Comparison of ENCODE assay signal across 22 mouse cellular contexts in genomic region chr2:160881462-160882101, GRCm38 (mm10). TPM values are rescaled to one million over a fixed set of nuclear protein-coding genes. Genes with fewer than 3 reads are reported as not detected.
DNase-seq lines count a peak whose midpoint lies in the region; TF ChIP-seq lines count a peak whose summit lies in the region.
"Had no signal": no experiment of that assay in that cellular context is flagged by ENCODE, and none has a peak within 500 bp of the region (broad histone marks: within the 10 kb centered on the region; RNA-seq: fewer than 3 reads in every experiment).

No protein-coding gene starts in this region.

- peak overlapping the region; percentile 79; the same call in 1 of the 2 replicates for H3K27ac ChIP-seq in embryonic fibroblast, embryonic 13.5 days (ENCODE audit: insufficient read depth, low read length)
- H3K27ac ChIP-seq: embryonic facial prominence, embryonic 13.5 days; hindbrain, embryonic 14.5 days; intestine, embryonic 15.5 days; kidney, embryonic 15.5 days; limb, embryonic 13.5 days; liver, embryonic 13.5 days; lung, embryonic 15.5 days; midbrain, embryonic 13.5 days had no signal

- TF ChIP-seq CTCF in embryonic fibroblast, embryonic 13.5 days (IDR thresholded peaks at IDR 0.05; ENCODE audit: borderline replicate concordance, insufficient read depth, low read length): no peak

- H3K4me3 ChIP-seq in embryonic fibroblast, embryonic 13.5 days (ENCODE audit: insufficient read depth, low read length): no peak overlapping the region
- H3K4me3 ChIP-seq: embryonic facial prominence, embryonic 13.5 days; heart, embryonic 13.5 days; intestine, embryonic 15.5 days; kidney, embryonic 15.5 days; limb, embryonic 13.5 days; liver, embryonic 13.5 days; lung, embryonic 15.5 days; midbrain, embryonic 13.5 days had no signal

- TF ChIP-seq POLR2A in embryonic fibroblast, embryonic 13.5 days (IDR thresholded peaks at IDR 0.05; ENCODE audit: low read depth, low read length): no peak

- H3K4me1 ChIP-seq in embryonic fibroblast, embryonic 13.5 days (ENCODE audit: control insufficient read depth, insufficient read depth, low read length): peaks cover 8% of the 10 kb centered on the region; the same call in 1 of the 2 replicates
- H3K4me1 ChIP-seq: embryonic facial prominence, embryonic 13.5 days; intestine, embryonic 15.5 days; liver, embryonic 13.5 days; midbrain, embryonic 13.5 days had no signal

- DNase-seq in adrenal gland, adult (ENCODE audit: inconsistent age in 2 of 2, low spot score in 1 of 2): peak; percentile 50 to 83
- DNase-seq in adrenal gland, postnatal 4 days (ENCODE audit: low spot score in 2 of 2): no peak
- peak; percentile 53 for DNase-seq in ovary, adult 18-20 months (ENCODE audit: low spot score)
- DNase-seq in ovary, postnatal 10 days (ENCODE audit: low spot score): no peak
- peak; percentile 36 for DNase-seq in adipocyte (ENCODE audit: low spot score)
- no peak for DNase-seq in cerebellum, adult 18-20 months
- no peak for DNase-seq in lung, postnatal 25 days (ENCODE audit: low spot score)
- DNase-seq: cerebellum, adult 9-10 months; liver, embryonic 13.5 days; retina, postnatal 1 day; thymus, adult 2 months had no signal

RNA-seq across cellular contexts. Expression of gene Lpin3, which starts 1.1 kb away (rescaled TPM):
- 10 to 100 TPM; 44.6 to 45.1 TPM for total RNA-seq in adrenal gland, postnatal 4 days (2021)
- 3.1 and 4.8 TPM in 2 replicates for polyA plus RNA-seq in embryonic fibroblast, embryonic 13.5 days (2011; ENCODE audit: insufficient read length, low read depth, missing spikeins)
- polyA plus RNA-seq: forebrain, embryonic 16.5 days had no signal

RNA-seq across cellular contexts. Expression of gene Zhx3, which starts 8.8 kb away (rescaled TPM):
- 10 to 100 TPM; 71.5 to 73.3 TPM for total RNA-seq in adrenal gland, postnatal 4 days (2021)
- 11.7 and 14.1 TPM in 2 replicates for polyA plus RNA-seq in embryonic fibroblast, embryonic 13.5 days (2011; ENCODE audit: insufficient read length, low read depth, missing spikeins)

RNA-seq across cellular contexts. Expression of gene Emilin3, which starts 30.5 kb away (rescaled TPM):
- 1 to 10 TPM; 1.7 to 1.8 TPM for total RNA-seq in adrenal gland, postnatal 4 days (2021)
- 0.19 TPM in 1 of 2 replicates, not detected in the other for polyA plus RNA-seq in embryonic fibroblast, embryonic 13.5 days (2011; ENCODE audit: insufficient read length, low read depth, missing spikeins)
- polyA plus RNA-seq: large intestine, adult 2 months had no signal

Comparison
In these comparisons a context has a peak if more than half of its experiments do, and no peak if none do; other contexts are left out.
1. DNase-seq: peak in adrenal gland, adult (2 of 2), ovary, adult 18-20 months (single experiment) and adipocyte (single experiment); none in adrenal gland, postnatal 4 days (0 of 2), ovary, postnatal 10 days (single experiment), cerebellum, adult 18-20 months (0 of 2) and lung, postnatal 25 days (single experiment).